In the genomic region with DNA sequence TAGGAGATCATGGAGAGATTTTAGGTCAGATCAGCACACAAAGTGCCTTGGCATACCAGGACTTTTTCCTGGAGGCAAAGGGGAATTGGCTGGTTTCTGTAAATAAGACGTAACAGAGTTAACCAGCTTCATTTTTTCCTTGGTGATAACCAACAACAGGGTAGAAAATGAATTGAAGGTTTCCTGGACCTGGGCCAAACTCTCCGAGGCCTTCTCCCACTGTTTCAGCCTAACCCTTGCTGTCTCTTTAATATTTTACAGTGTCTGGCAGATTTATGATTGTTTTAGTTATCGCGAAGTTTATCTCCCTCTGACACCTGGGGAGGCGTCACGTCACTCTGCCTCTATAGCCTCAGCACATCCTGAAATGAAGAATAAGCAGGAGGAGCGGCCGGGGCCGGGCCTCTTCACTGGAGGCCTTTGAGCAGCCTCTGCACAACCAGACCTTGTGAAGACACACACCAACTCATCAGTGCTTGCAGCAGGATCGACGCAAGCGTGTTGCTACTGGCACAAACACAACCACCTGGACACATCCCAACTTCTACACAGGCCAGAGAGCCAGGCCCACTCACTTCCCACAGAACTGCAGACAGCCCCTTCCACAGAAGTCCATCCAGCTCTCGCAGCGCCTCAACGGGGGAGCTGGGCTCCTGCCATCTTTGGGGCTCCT, we compare ENCODE assay signal across 8 mouse cellular contexts.
DNase-seq lines count a peak whose midpoint lies in the region; ATAC-seq and TF ChIP-seq lines count a peak whose summit lies in the region.

No protein-coding gene starts in this region.

- DNase-seq in heart, adult 11 months = peak; percentile 91
- DNase-seq in right cerebral cortex, postnatal 14 days = peak; percentile 10
- DNase-seq in right cerebral cortex, postnatal 36 days (ENCODE audit: low spot score in 2 of 2) = no peak
- peak; percentile 20 for DNase-seq in gastrocnemius, adult 2 months
- peak; percentile 58 to 61 for DNase-seq in layer of hippocampus, postnatal 10 days (ENCODE audit: low spot score in 2 of 2)
- peak; percentile 30 for DNase-seq in right cerebral cortex, postnatal 4 days
- DNase-seq in urinary bladder, adult 2 months (ENCODE audit: low spot score) = no peak

- no peak overlapping the region for H3K4me3 ChIP-seq in heart, embryonic 12.5 days
- peak overlapping the region; percentile 55 for H3K4me3 ChIP-seq in gastrocnemius, adult 2 months

- TF ChIP-seq CTCF in gastrocnemius, adult 2 months (IDR thresholded peaks at IDR 0.05) = no peak

- no peaks in the 10 kb centered on the region for H3K36me3 ChIP-seq in heart, embryonic 12.5 days

- 70% methylated on average over 15 of the region's 15 CpGs for WGBS in heart, embryonic 12.5 days

- no peak for ATAC-seq in heart, embryonic 12.5 days (ENCODE audit: insufficient number of reproducible peaks, low FRiP score)

- H3K9me3 ChIP-seq in heart, embryonic 12.5 days (replicated peaks) = no peaks in the 10 kb centered on the region

- H3K27me3 ChIP-seq in heart, embryonic 12.5 days (replicated peaks) = no peaks in the 10 kb centered on the region

- H3K4me2 ChIP-seq in heart, embryonic 12.5 days = no peak overlapping the region

- no peak overlapping the region for H3K27ac ChIP-seq in heart, embryonic 12.5 days (ENCODE audit: poor library complexity, severe bottlenecking)
- peak overlapping the region; percentile 31; the same call in 1 of the 2 replicates for H3K27ac ChIP-seq in gastrocnemius, adult 2 months

- intact Hi-C loops in gastrocnemius, adult 2 months (cut with DNase I) = no loop called here

- H3K4me1 ChIP-seq in heart, embryonic 12.5 days (replicated peaks) = peaks cover 17% of the 10 kb centered on the region

- no peak overlapping the region for H3K9ac ChIP-seq in heart, embryonic 12.5 days

Comparison
In these comparisons a context has a peak if more than half of its experiments do, and no peak if none do; other contexts are left out.
1. DNase-seq: peak in heart, adult 11 months (single experiment), right cerebral cortex, postnatal 14 days (single experiment), gastrocnemius, adult 2 months (single experiment), layer of hippocampus, postnatal 10 days (2 of 2) and right cerebral cortex, postnatal 4 days (single experiment); none in right cerebral cortex, postnatal 36 days (0 of 2) and urinary bladder, adult 2 months (single experiment).